ENCODE assay signal across 9 mouse cellular contexts in the genomic region with DNA sequence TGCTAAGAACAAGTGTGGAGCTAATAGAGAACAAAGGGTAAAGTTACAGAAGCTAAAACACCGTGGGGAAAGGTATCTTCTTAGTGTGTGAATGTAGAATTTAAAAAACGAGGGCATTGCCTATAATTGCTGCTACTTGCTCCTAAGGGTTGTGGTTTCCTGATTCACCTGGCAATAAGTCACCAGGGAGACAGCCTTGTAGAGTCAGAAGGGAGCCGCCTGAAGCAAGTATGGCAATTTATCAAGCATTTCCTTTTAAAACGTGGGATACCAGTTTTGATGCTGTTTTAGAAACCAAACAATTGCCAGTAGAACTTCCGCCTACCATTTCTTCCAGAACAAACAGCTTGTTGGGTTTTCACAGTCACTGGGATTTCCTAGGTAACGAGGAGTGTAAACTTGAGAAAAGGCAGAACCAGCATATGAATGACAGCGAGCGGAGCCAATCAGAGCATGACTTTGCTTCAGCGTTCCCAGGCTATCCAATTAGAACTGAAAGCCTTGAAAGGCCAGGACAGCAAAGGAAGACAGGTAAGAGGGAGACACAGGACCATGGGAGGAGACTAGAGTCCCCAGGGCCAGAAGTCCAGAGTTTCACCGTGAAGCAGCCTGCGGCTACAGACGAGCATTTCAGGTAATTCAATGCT. TPM values are rescaled to one million over a fixed set of nuclear protein-coding genes. Genes with fewer than 3 reads are reported as not detected.
A peak's percentile ranks its signal among the peaks of the same experiment; 100 is the strongest.
DNase-seq lines count a peak whose midpoint lies in the region; TF ChIP-seq lines count a peak whose summit lies in the region.
"Had no signal": no experiment of that assay in that cellular context is flagged by ENCODE, and none has a peak within 500 bp of the region (broad histone marks: within the 10 kb centered on the region; RNA-seq: fewer than 3 reads in every experiment).

Gene Capsl (plus strand): TSS at position 495 of the 647 bp plus-strand sequence.

- no peak within 1 kb of the TSS for H3K4me3 ChIP-seq in ES-Bruce4 (ENCODE audit: low read depth, low read length)
- H3K4me3 ChIP-seq: embryonic facial prominence, embryonic 12.5 days had no signal

- TF ChIP-seq EP300 in ES-Bruce4 (IDR thresholded peaks at IDR 0.05; ENCODE audit: insufficient read depth, low read depth, low read length) = no peak

- H3K9ac ChIP-seq in ES-Bruce4 (ENCODE audit: low read depth, poor library complexity, severe bottlenecking) = 0 out of 2 replicates have a peak within 1 kb of the TSS, but pooled peaks have one; percentile 22
- H3K9ac ChIP-seq: embryonic facial prominence, embryonic 12.5 days had no signal

- TF ChIP-seq CTCF in ES-Bruce4 (IDR thresholded peaks at IDR 0.05; ENCODE audit: low read depth, low read length) = no peak

- no peaks in the 10 kb centered on the region for H3K4me1 ChIP-seq in ES-Bruce4 (ENCODE audit: control insufficient read depth, insufficient read depth, low read length)
- H3K4me1 ChIP-seq: embryonic facial prominence, embryonic 12.5 days had no signal

- no peak within 1 kb of the TSS for H3K27ac ChIP-seq in ES-Bruce4 (ENCODE audit: insufficient read depth, low read length)
- H3K27ac ChIP-seq: embryonic facial prominence, embryonic 12.5 days had no signal

- no peaks in the 10 kb centered on the region for H3K9me3 ChIP-seq in ES-Bruce4 (replicated peaks; ENCODE audit: control insufficient read depth, insufficient read depth, low read length, poor library complexity, severe bottlenecking)
- H3K9me3 ChIP-seq: embryonic facial prominence, embryonic 12.5 days had no signal

- no peaks in the 10 kb centered on the region for H3K36me3 ChIP-seq in ES-Bruce4 (ENCODE audit: control insufficient read depth, insufficient read depth, low read length, poor library complexity, severe bottlenecking)
- no peaks in the 10 kb centered on the region for H3K36me3 ChIP-seq in splenic B cell, adult 2 months (ENCODE audit: control insufficient read depth, insufficient read depth, low read length, poor library complexity, severe bottlenecking)
- H3K36me3 ChIP-seq: embryonic facial prominence, embryonic 12.5 days had no signal

- H3K27me3 ChIP-seq in ES-Bruce4 (ENCODE audit: control insufficient read depth, insufficient read depth, low read length, poor library complexity, severe bottlenecking) = no peaks in the 10 kb centered on the region
- H3K27me3 ChIP-seq in splenic B cell, adult 2 months (ENCODE audit: control insufficient read depth, insufficient read depth, low read length, poor library complexity, severe bottlenecking) = no peaks in the 10 kb centered on the region
- H3K27me3 ChIP-seq: embryonic facial prominence, embryonic 12.5 days had no signal

- DNase-seq in adrenal gland, adult 2 months = peak; percentile 25
- peak; percentile 73 for DNase-seq in forelimb bud, embryonic 11.5 days (ENCODE audit: low read depth, low spot score)
- peak; percentile 67 for DNase-seq in kidney, adult 9 months
- DNase-seq in left cerebral cortex, postnatal 4 days = peak; percentile 42
- peak; percentile 58 for DNase-seq in mesoderm, embryonic 11.5 days (ENCODE audit: low read depth, low spot score)
- peak; percentile 51 for DNase-seq in splenic B cell, adult 2 months (ENCODE audit: low read depth, low spot score)
- no peak for DNase-seq in spleen, postnatal 10 days (ENCODE audit: low spot score in 2 of 2)

- no peak for TF ChIP-seq POLR2A in ES-Bruce4 (IDR thresholded peaks at IDR 0.05; ENCODE audit: insufficient read depth, low read length)

- intact Hi-C loops in left cerebral cortex, postnatal 4 days (cut with DNase I) = no loop called here

RNA-seq across cellular contexts. Expression of gene Capsl, which starts in this region (rescaled TPM):
- 11.3 and 12.0 TPM in 2 replicates for polyA plus RNA-seq in ES-Bruce4 (2011; ENCODE audit: insufficient read depth, insufficient read length, low read depth, missing spikeins)
- not detected for total RNA-seq in adrenal gland, adult 2 months (2021)
- not detected in 2 replicates for polyA plus RNA-seq in adrenal gland, adult 2 months (2012; rRNA removed)
- total RNA-seq in left cerebral cortex, postnatal 4 days (2021) = 1 to 10 TPM; 2.4 to 2.6 TPM

Comparison
In these comparisons a context has a peak if more than half of its experiments do, and no peak if none do; other contexts are left out.
1. RNA of gene Capsl (polyA plus RNA-seq): 11.3 to 12.0 TPM in ES-Bruce4; not detected in adrenal gland, adult 2 months; every median in the first group is over 10 times any median in the second.
2. Peak in DNase-seq in adrenal gland, adult 2 months; RNA of the gene not detected or under 1 TPM.
3. DNase-seq: peak in forelimb bud, embryonic 11.5 days (single experiment), kidney, adult 9 months (single experiment), left cerebral cortex, postnatal 4 days (single experiment), mesoderm, embryonic 11.5 days (single experiment) and splenic B cell, adult 2 months (single experiment); none in spleen, postnatal 10 days (0 of 2).